Comparison of ENCODE assay signal across 28 mouse cellular contexts in genomic region chr9:71672495-71672894, GRCm38 (mm10).
A peak's percentile ranks its signal among the peaks of the same experiment; 100 is the strongest.
DNase-seq lines count a peak whose midpoint lies in the region; ATAC-seq and TF ChIP-seq lines count a peak whose summit lies in the region.
"Had no signal": no experiment of that assay in that cellular context is flagged by ENCODE, and none has a peak within 500 bp of the region (broad histone marks: within the 10 kb centered on the region; RNA-seq: fewer than 3 reads in every experiment).

No protein-coding gene starts in this region.

- no peak for DNase-seq in hindbrain, postnatal 0 days (ENCODE audit: low spot score)
- DNase-seq in hindbrain, embryonic 14.5 days (ENCODE audit: low spot score), result no peak
- no peak for DNase-seq in liver, adult 2 months (ENCODE audit: extremely low read depth, low read depth, low spot score)
- DNase-seq in liver, postnatal 0 days, result no peak
- no peak for DNase-seq in testis, postnatal 14 days (ENCODE audit: low spot score)
- DNase-seq in left cerebral cortex, adult 2 months (ENCODE audit: extremely low spot score in 1 of 2, low spot score in 2 of 2), result no peak
- DNase-seq: adrenal gland, postnatal 10 days; cerebellum, adult 11 months; cerebellum, adult 9-10 months; cerebellum, postnatal 36 days; gastrocnemius, postnatal 14 days; heart, postnatal 36 days; kidney, adult 18-20 months; kidney, postnatal 10 days; lung, postnatal 14 days; right cerebral cortex, adult 18-20 months; spleen, adult 18-20 months; thymus, postnatal 4 days had no signal

- intact Hi-C loops in left cerebral cortex, adult 2 months (cut with DNase I), result no loop called here

- no peak overlapping the region for H3K4me3 ChIP-seq in hindbrain, postnatal 0 days (ENCODE audit: low read length)
- H3K4me3 ChIP-seq in hindbrain, embryonic 14.5 days (replicated peaks; ENCODE audit: low read length), result no peak overlapping the region
- H3K4me3 ChIP-seq in liver, adult 2 months (ENCODE audit: insufficient read depth, low read depth, low read length), result no peak overlapping the region
- no peak overlapping the region for H3K4me3 ChIP-seq in liver, postnatal 0 days (ENCODE audit: low read depth, low read length)
- no peak overlapping the region for H3K4me3 ChIP-seq in testis, adult 2 months (ENCODE audit: control insufficient read depth, low read depth, low read length)
- H3K4me3 ChIP-seq in left cerebral cortex, adult 2 months, result no peak overlapping the region
- H3K4me3 ChIP-seq: forebrain, embryonic 13.5 days; hindbrain, embryonic 12.5 days; limb, embryonic 10.5 days; limb, embryonic 15.5 days; myocyte; neural tube, embryonic 12.5 days had no signal

- no peak for ATAC-seq in hindbrain, postnatal 0 days
- no peak for ATAC-seq in hindbrain, embryonic 14.5 days (ENCODE audit: low FRiP score)
- ATAC-seq in liver, postnatal 0 days, result no peak
- ATAC-seq: forebrain, embryonic 13.5 days; midbrain, embryonic 16.5 days had no signal

- H3K27me3 ChIP-seq in hindbrain, postnatal 0 days (ENCODE audit: insufficient read depth, low read length), result no peaks in the 10 kb centered on the region
- H3K27me3 ChIP-seq in hindbrain, embryonic 14.5 days (ENCODE audit: control insufficient read depth, insufficient read depth, low read length), result no peaks in the 10 kb centered on the region
- no peaks in the 10 kb centered on the region for H3K27me3 ChIP-seq in liver, adult 2 months (ENCODE audit: control insufficient read depth, insufficient read depth, low read length)
- no peaks in the 10 kb centered on the region for H3K27me3 ChIP-seq in liver, postnatal 0 days (ENCODE audit: insufficient read depth, low read length)
- H3K27me3 ChIP-seq in testis, adult 2 months (ENCODE audit: control insufficient read depth, insufficient read depth, low read length), result no peaks in the 10 kb centered on the region
- H3K27me3 ChIP-seq: forebrain, embryonic 13.5 days; hindbrain, embryonic 12.5 days; limb, embryonic 15.5 days; neural tube, embryonic 12.5 days had no signal

- TF ChIP-seq POLR2A in liver, adult 2 months (IDR thresholded peaks at IDR 0.05; ENCODE audit: extremely low read depth, insufficient read depth, low read length), result no peak
- TF ChIP-seq POLR2A in testis, adult 2 months (IDR thresholded peaks at IDR 0.05; ENCODE audit: control insufficient read depth, low read depth, low read length), result no peak

- H3K4me2 ChIP-seq in hindbrain, postnatal 0 days (ENCODE audit: low read depth, low read length), result no peak overlapping the region
- H3K4me2 ChIP-seq in hindbrain, embryonic 14.5 days (replicated peaks), result no peak overlapping the region
- H3K4me2 ChIP-seq in liver, postnatal 0 days (ENCODE audit: low read depth, low read length), result no peak overlapping the region
- H3K4me2 ChIP-seq: forebrain, embryonic 13.5 days; heart, embryonic 11.5 days; hindbrain, embryonic 12.5 days; limb, embryonic 15.5 days; midbrain, embryonic 11.5 days; neural tube, embryonic 12.5 days had no signal

- no peaks in the 10 kb centered on the region for H3K9me3 ChIP-seq in hindbrain, postnatal 0 days (ENCODE audit: low read length)
- no peaks in the 10 kb centered on the region for H3K9me3 ChIP-seq in hindbrain, embryonic 14.5 days (ENCODE audit: control insufficient read depth, low read length)
- no peaks in the 10 kb centered on the region for H3K9me3 ChIP-seq in liver, postnatal 0 days (ENCODE audit: low read length)
- H3K9me3 ChIP-seq: hindbrain, embryonic 12.5 days; limb, embryonic 10.5 days; limb, embryonic 15.5 days; neural tube, embryonic 12.5 days had no signal

- no peak overlapping the region for H3K27ac ChIP-seq in hindbrain, postnatal 0 days
- no peak overlapping the region for H3K27ac ChIP-seq in hindbrain, embryonic 14.5 days
- H3K27ac ChIP-seq in liver, adult 2 months (replicated peaks; ENCODE audit: insufficient read depth, low read depth, low read length), result no peak overlapping the region
- no peak overlapping the region for H3K27ac ChIP-seq in liver, postnatal 0 days (ENCODE audit: low read depth)
- H3K27ac ChIP-seq in testis, adult 2 months (ENCODE audit: control insufficient read depth, insufficient read depth, low read depth, low read length), result no peak overlapping the region
- no peak overlapping the region for H3K27ac ChIP-seq in left cerebral cortex, adult 2 months
- H3K27ac ChIP-seq: forebrain, embryonic 13.5 days; hindbrain, embryonic 12.5 days; limb, embryonic 10.5 days; limb, embryonic 15.5 days; neural tube, embryonic 12.5 days had no signal

- 99% methylated on average over 4 of the region's 4 CpGs for WGBS in hindbrain, postnatal 0 days
- 98% methylated on average over 4 of the region's 4 CpGs for WGBS in hindbrain, embryonic 14.5 days
- 95% methylated on average over 4 of the region's 4 CpGs for WGBS in liver, adult 2 months
- 83% methylated on average over 4 of the region's 4 CpGs for WGBS in liver, postnatal 0 days (ENCODE audit: insufficient replicate concordance)

- H3K9ac ChIP-seq in hindbrain, postnatal 0 days (replicated peaks; ENCODE audit: low read length), result no peak overlapping the region
- H3K9ac ChIP-seq in hindbrain, embryonic 14.5 days, result no peak overlapping the region
- no peak overlapping the region for H3K9ac ChIP-seq in liver, adult 2 months (ENCODE audit: low read depth, low read length)
- H3K9ac ChIP-seq in liver, postnatal 0 days (replicated peaks), result no peak overlapping the region
- H3K9ac ChIP-seq: forebrain, embryonic 13.5 days; hindbrain, embryonic 12.5 days; limb, embryonic 15.5 days; neural tube, embryonic 12.5 days had no signal

- no peaks in the 10 kb centered on the region for H3K4me1 ChIP-seq in hindbrain, postnatal 0 days (ENCODE audit: insufficient read depth, low read length)
- no peaks in the 10 kb centered on the region for H3K4me1 ChIP-seq in hindbrain, embryonic 14.5 days (replicated peaks; ENCODE audit: control insufficient read depth, insufficient read depth, low read length)
- H3K4me1 ChIP-seq in liver, adult 2 months (ENCODE audit: control insufficient read depth, insufficient read depth, low read length), result peaks cover 12% of the 10 kb centered on the region
- peaks cover 17% of the 10 kb centered on the region for H3K4me1 ChIP-seq in liver, postnatal 0 days (ENCODE audit: insufficient read depth)
- H3K4me1 ChIP-seq in testis, adult 2 months (ENCODE audit: control insufficient read depth, insufficient read depth, low read length), result no peaks in the 10 kb centered on the region
- H3K4me1 ChIP-seq: forebrain, embryonic 13.5 days had no signal

- TF ChIP-seq EP300 in liver, postnatal 0 days (IDR thresholded peaks at IDR 0.05; ENCODE audit: low read depth), result no peak

- no peaks in the 10 kb centered on the region for H3K36me3 ChIP-seq in hindbrain, postnatal 0 days (ENCODE audit: insufficient read depth, low read length)
- no peaks in the 10 kb centered on the region for H3K36me3 ChIP-seq in hindbrain, embryonic 14.5 days (replicated peaks; ENCODE audit: control insufficient read depth, insufficient read depth)
- 0 out of 2 replicates have a peak, but pooled peaks cover 2% of the 10 kb centered on the region for H3K36me3 ChIP-seq in liver, adult 2 months (ENCODE audit: control insufficient read depth, insufficient read depth, low read length)
- no peaks in the 10 kb centered on the region for H3K36me3 ChIP-seq in liver, postnatal 0 days (replicated peaks; ENCODE audit: insufficient read depth, low read length)
- H3K36me3 ChIP-seq in testis, adult 2 months (ENCODE audit: control insufficient read depth, insufficient read depth, low read length), result no peaks in the 10 kb centered on the region
- H3K36me3 ChIP-seq: hindbrain, embryonic 12.5 days; limb, embryonic 10.5 days; limb, embryonic 15.5 days; neural tube, embryonic 12.5 days had no signal

- 0 out of 2 replicates have a peak, but pooled peaks have one; percentile 10 for TF ChIP-seq CTCF in hindbrain, postnatal 0 days (IDR thresholded peaks at IDR 0.05; ENCODE audit: low read depth)
- peak; percentile 25; the same call in 1 of the 2 replicates for TF ChIP-seq CTCF in liver, adult 2 months (IDR thresholded peaks at IDR 0.05; ENCODE audit: low read depth, low read length)
- no peak for TF ChIP-seq CTCF in liver, postnatal 0 days (IDR thresholded peaks at IDR 0.05; ENCODE audit: low read depth)
- peak; percentile 50; the same call in 1 of the 2 replicates for TF ChIP-seq CTCF in testis, adult 2 months (IDR thresholded peaks at IDR 0.05; ENCODE audit: control insufficient read depth, insufficient read depth, insufficient replicate concordance, low read depth, low read length)
- no peak; the same call in 1 of the 2 replicates for TF ChIP-seq CTCF in left cerebral cortex, adult 2 months (IDR thresholded peaks at IDR 0.05)

- H3K79me2 ChIP-seq in liver, adult 2 months (ENCODE audit: control insufficient read depth, insufficient read depth, low read length), result peaks cover 26% of the 10 kb centered on the region

Comparison
In these comparisons a context has a peak if more than half of its experiments do, and no peak if none do; other contexts are left out.
1. CTCF ChIP-seq: peak in hindbrain, postnatal 0 days (single experiment), liver, adult 2 months (single experiment) and testis, adult 2 months (single experiment); none in liver, postnatal 0 days (single experiment) and left cerebral cortex, adult 2 months (single experiment).